9 mouse cellular contexts compared by ENCODE assay signal in genomic region chr10:60282116-60283014, GRCm38 (mm10). TPM values are rescaled to one million over a fixed set of nuclear protein-coding genes. Genes with fewer than 3 reads are reported as not detected.
A peak's percentile ranks its signal among the peaks of the same experiment; 100 is the strongest.
DNase-seq lines count a peak whose midpoint lies in the region; ATAC-seq and TF ChIP-seq lines count a peak whose summit lies in the region.
"Had no signal": no experiment of that assay in that cellular context is flagged by ENCODE, and none has a peak within 500 bp of the region (broad histone marks: within the 10 kb centered on the region; RNA-seq: fewer than 3 reads in every experiment).

No protein-coding gene starts in this region.

- no peak for ATAC-seq in heart, embryonic 12.5 days (ENCODE audit: insufficient number of reproducible peaks, low FRiP score)
- ATAC-seq in intestine, postnatal 0 days: no peak

- H3K9me3 ChIP-seq in heart, embryonic 12.5 days (replicated peaks): no peaks in the 10 kb centered on the region
- H3K9me3 ChIP-seq in intestine, postnatal 0 days (ENCODE audit: control insufficient read depth): no peaks in the 10 kb centered on the region
- H3K9me3 ChIP-seq: G1E had no signal

- peaks cover 76% of the 10 kb centered on the region for H3K4me1 ChIP-seq in heart, embryonic 12.5 days (replicated peaks)
- H3K4me1 ChIP-seq in spleen, adult 2 months (ENCODE audit: control insufficient read depth, insufficient read depth, insufficient read length): peaks cover 66% of the 10 kb centered on the region
- peaks cover 20% of the 10 kb centered on the region for H3K4me1 ChIP-seq in intestine, postnatal 0 days (replicated peaks; ENCODE audit: control insufficient read depth, insufficient read depth, low read length)

- no peak overlapping the region for H3K4me2 ChIP-seq in heart, embryonic 12.5 days
- H3K4me2 ChIP-seq in intestine, postnatal 0 days (replicated peaks; ENCODE audit: low read depth): no peak overlapping the region; the same call in 1 of the 2 replicates

- WGBS in heart, embryonic 12.5 days: 85% methylated on average over 10 of the region's 10 CpGs
- 29% methylated on average over 10 of the region's 10 CpGs for WGBS in spleen, adult 2 months
- 72% methylated on average over 10 of the region's 10 CpGs for WGBS in intestine, postnatal 0 days

- no peak overlapping the region for H3K9ac ChIP-seq in heart, embryonic 12.5 days
- no peak overlapping the region for H3K9ac ChIP-seq in intestine, postnatal 0 days (ENCODE audit: low read depth, low read length)

- peaks cover 3% of the 10 kb centered on the region; the same call in 1 of the 2 replicates for H3K36me3 ChIP-seq in heart, embryonic 12.5 days
- H3K36me3 ChIP-seq in spleen, adult 2 months (ENCODE audit: control insufficient read depth, insufficient read depth, low read length): 0 out of 2 replicates have a peak, but pooled peaks cover 3% of the 10 kb centered on the region
- H3K36me3 ChIP-seq in intestine, postnatal 0 days (ENCODE audit: control insufficient read depth, insufficient read depth): no peaks in the 10 kb centered on the region; the same call in 1 of the 2 replicates

- TF ChIP-seq POLR2A in spleen, adult 2 months (IDR thresholded peaks at IDR 0.05; ENCODE audit: low read depth, low read length): no peak

- DNase-seq in heart, adult 9 months (ENCODE audit: low spot score in 2 of 2): peak; percentile 67 to 83
- DNase-seq in spleen, adult 2 months (ENCODE audit: low read depth in 1 of 2, low spot score in 2 of 2): no peak
- DNase-seq in spleen, adult 12 weeks (ENCODE audit: low spot score): no peak
- peak; percentile 63 for DNase-seq in thymus, postnatal 4 days
- no peak for DNase-seq in layer of hippocampus, adult 8-10 months (ENCODE audit: low spot score in 2 of 2)
- no peak for DNase-seq in layer of hippocampus, adult 11-12 months (ENCODE audit: low spot score)

- H3K27ac ChIP-seq in heart, embryonic 12.5 days (ENCODE audit: poor library complexity, severe bottlenecking): no peak overlapping the region
- H3K27ac ChIP-seq in spleen, adult 2 months (ENCODE audit: insufficient read depth, low read length): peak overlapping the region; percentile 54
- peak overlapping the region; percentile 15 for H3K27ac ChIP-seq in intestine, postnatal 0 days (ENCODE audit: low read depth, low read length)

- H3K27me3 ChIP-seq in heart, embryonic 12.5 days (replicated peaks): no peaks in the 10 kb centered on the region
- H3K27me3 ChIP-seq in spleen, adult 2 months (ENCODE audit: control insufficient read depth, insufficient read depth, low read length): no peaks in the 10 kb centered on the region
- H3K27me3 ChIP-seq in intestine, postnatal 0 days (replicated peaks; ENCODE audit: control insufficient read depth, insufficient read depth, low read length): no peaks in the 10 kb centered on the region

- no peak for TF ChIP-seq CTCF in spleen, adult 2 months (IDR thresholded peaks at IDR 0.05; ENCODE audit: extremely low read depth, insufficient read depth, insufficient read length, insufficient replicate concordance)
- TF ChIP-seq CTCF in intestine, postnatal 0 days (IDR thresholded peaks at IDR 0.05; ENCODE audit: low read depth): no peak

- H3K4me3 ChIP-seq in heart, embryonic 12.5 days: no peak overlapping the region
- peak overlapping the region; percentile 16; the same call in 1 of the 2 replicates for H3K4me3 ChIP-seq in spleen, adult 2 months (ENCODE audit: extremely low read depth, insufficient read depth, insufficient read length)
- no peak overlapping the region for H3K4me3 ChIP-seq in intestine, postnatal 0 days (ENCODE audit: low read depth, low read length)

RNA-seq across cellular contexts. Expression of gene Psap, which starts 4.9 kb away (rescaled TPM):
- polyA plus RNA-seq in heart, embryonic 12.5 days (2016; fragmentation: Nextera tagmentation; extraction: Ambion mirVana): 95.6 and 100.0 TPM in 2 replicates
- 1,338 and 1,442 TPM in 2 replicates for polyA plus RNA-seq in spleen, adult 2 months (2012; rRNA removed)
- 135 and 137 TPM in 2 replicates for polyA plus RNA-seq in intestine, postnatal 0 days (2015; fragmentation: Nextera tagmentation; extraction: Ambion mirVana)
- total RNA-seq in layer of hippocampus, adult 8-10 months (2022): 1,000 to 10,000 TPM; 1,389 to 1,663 (median 1,484) TPM

Comparison
In these comparisons a context has a peak if more than half of its experiments do, and no peak if none do; other contexts are left out.
1. DNase-seq: peak in heart, adult 9 months (2 of 2) and thymus, postnatal 4 days (single experiment); none in spleen, adult 2 months (0 of 2), spleen, adult 12 weeks (single experiment), layer of hippocampus, adult 8-10 months (0 of 2) and layer of hippocampus, adult 11-12 months (single experiment).